Mouse (Mus musculus) olfactory bulb, adult 2 months (tissue): Measurements from ENCODE around the gene Scpep1. TPM values are rescaled to one million over a fixed set of nuclear protein-coding genes. Genes with fewer than 3 reads are reported as not detected.

Source experiments
- H3K27ac ChIP-seq: fragments of 200-500 bp; 2 replicates; pipeline ENCODE4 v1.5.1; 2012; ENCODE audit warnings: low read depth, low read length; ENCODE audit not compliant: insufficient read depth
- H3K4me1 ChIP-seq: fragments of 200-500 bp; 2 replicates; pipeline ENCODE4 v1.6.1; 2012; ENCODE audit warnings: low read length; ENCODE audit not compliant: control insufficient read depth, insufficient read depth
- H3K4me3 ChIP-seq: fragments of 200-500 bp; 2 replicates; pipeline ENCODE4 v1.5.1; 2012; ENCODE audit warnings: mild to moderate bottlenecking, low read depth, low read length, moderate library complexity; ENCODE audit not compliant: insufficient read depth
- CTCF ChIP-seq: fragments of 200-500 bp; IDR thresholded peaks from 2 replicates; pipeline ENCODE4 v1.5.1; 2012; ENCODE audit warnings: low read depth, mild to moderate bottlenecking, low read length, moderate library complexity; ENCODE audit not compliant: insufficient read depth
- POLR2A ChIP-seq: fragments of 200-500 bp; IDR thresholded peaks from 2 replicates; pipeline ENCODE4 v1.6.1; 2012; ENCODE audit warnings: mild to moderate bottlenecking, low read depth, low read length, moderate library complexity; ENCODE audit not compliant: insufficient read depth
- whole genome bisulfite sequencing: fragments of 180-500 bp; shearing (Covaris S2); methylation state at CpG from one replicate; pipeline ENCODE4 v1.1.7; 2018; 5-methylcytosine and 5-hydroxymethylcytosine counted together
- polyA plus RNA-seq: library from polyadenylated mRNA; stranded (reverse); fragments of >200 nt; gene quantifications from 2 replicates; pipeline ENCODE4 v1.2.4, GENCODE M21; 2012; ENCODE audit warnings: low replicate concordance; ENCODE audit not compliant: missing spikeins, insufficient read depth, insufficient read length

Gene Scpep1
- polyA plus RNA-seq, 1 experiment = not detected

GRCm38 (mm10) chr11:88909388-88910036, 45.8 kb downstream of the Scpep1 start:
- H3K4me3 ChIP-seq = no peak overlapping the region
- H3K4me1 ChIP-seq = no peaks in the 10 kb centered on the region
- no peak overlapping the region for H3K27ac ChIP-seq
- TF ChIP-seq CTCF (no peak), POLR2A (no peak)
- WGBS = 68% methylated on average over 8 of the region's 8 CpGs

- H3K4me1 ChIP-seq = no peaks in the 10 kb centered on the region
- H3K4me3 ChIP-seq = no peak overlapping the region
- TF ChIP-seq POLR2A (no peak), CTCF (no peak)
- no peak overlapping the region for H3K27ac ChIP-seq
- WGBS = 88% methylated on average over 1 of the region's 1 CpGs
Observed at GRCm38 (mm10) chr11:88908557-88909211, 46.6 kb downstream of the Scpep1 start.

- no peak overlapping the region for H3K4me3 ChIP-seq
- no peaks in the 10 kb centered on the region for H3K4me1 ChIP-seq
- WGBS = 99% methylated on average over 7 of the region's 7 CpGs
- no peak for TF ChIP-seq CTCF
- no peak for TF ChIP-seq POLR2A
- no peak overlapping the region for H3K27ac ChIP-seq
Observed at GRCm38 (mm10) chr11:88907886-88908285, 47.4 kb downstream of the Scpep1 start.

GRCm38 (mm10) chr11:88905621-88906020, 49.6 kb downstream of the Scpep1 start:
- WGBS = 61% methylated on average over 2 of the region's 2 CpGs
- H3K4me3 ChIP-seq = no peak overlapping the region
- TF ChIP-seq POLR2A = no peak
- TF ChIP-seq CTCF = no peak
- H3K27ac ChIP-seq = no peak overlapping the region
- H3K4me1 ChIP-seq = no peaks in the 10 kb centered on the region

- H3K27ac ChIP-seq = no peak overlapping the region
- TF ChIP-seq CTCF (no peak), POLR2A (no peak)
- no peaks in the 10 kb centered on the region for H3K4me1 ChIP-seq
- 71% methylated on average over 2 of the region's 2 CpGs for WGBS
- no peak overlapping the region for H3K4me3 ChIP-seq
Observed at GRCm38 (mm10) chr11:88904080-88904479, 51.2 kb downstream of the Scpep1 start.

- no peak for TF ChIP-seq POLR2A
- TF ChIP-seq CTCF = no peak
- WGBS = 86% methylated on average over 6 of the region's 6 CpGs
- H3K27ac ChIP-seq = no peak overlapping the region
- no peaks in the 10 kb centered on the region for H3K4me1 ChIP-seq
- no peak overlapping the region for H3K4me3 ChIP-seq
Observed at GRCm38 (mm10) chr11:88902762-88903161, 52.5 kb downstream of the Scpep1 start.

- Histone ChIP-seq H3K27ac (no peak overlapping the region), H3K4me3 (no peak overlapping the region), H3K4me1 (no peaks in the 10 kb centered on the region)
- TF ChIP-seq CTCF (no peak), POLR2A (no peak)
- 69% methylated on average over 7 of the region's 7 CpGs for WGBS
Observed at GRCm38 (mm10) chr11:88901341-88901802, 53.9 kb downstream of the Scpep1 start.

- no peak overlapping the region for H3K27ac ChIP-seq
- TF ChIP-seq POLR2A (no peak), CTCF (no peak)
- H3K4me3 ChIP-seq = no peak overlapping the region
- 95% methylated on average over 6 of the region's 6 CpGs for WGBS
- H3K4me1 ChIP-seq = no peaks in the 10 kb centered on the region
Observed at GRCm38 (mm10) chr11:88899561-88899960, 55.7 kb downstream of the Scpep1 start.

- no peaks in the 10 kb centered on the region for H3K4me1 ChIP-seq
- H3K27ac ChIP-seq = no peak overlapping the region
- WGBS = 80% methylated on average over 4 of the region's 4 CpGs
- no peak overlapping the region for H3K4me3 ChIP-seq
- TF ChIP-seq CTCF = no peak
- no peak for TF ChIP-seq POLR2A
Observed at GRCm38 (mm10) chr11:88898380-88898763, 56.9 kb downstream of the Scpep1 start.
